Mouse (Mus musculus) heart, adult 2 months (tissue): ENCODE measurements around the gene Irs3. TPM values are rescaled to one million over a fixed set of nuclear protein-coding genes. Genes with fewer than 3 reads are reported as not detected.

ENCODE experiments used
- DNase-seq, 2 experiments: peaks; one replicate each; pipeline ENCODE4 v3.0.0; 2021
- H3K27ac ChIP-seq: fragments of 200-600 bp; 2 replicates; pipeline ENCODE4 v1.8.1; 2022
- H3K27me3 ChIP-seq: fragments of 200-500 bp; 2 replicates; pipeline ENCODE4 v1.6.1; 2012; ENCODE audit warnings: mild to moderate bottlenecking, low read length, inconsistent platforms, mixed read lengths; ENCODE audit not compliant: control insufficient read depth, insufficient read depth
- H3K36me3 ChIP-seq: fragments of 200-500 bp; 2 replicates; pipeline ENCODE4 v1.6.1; 2012; ENCODE audit warnings: low read length, inconsistent platforms; ENCODE audit not compliant: control insufficient read depth, insufficient read depth
- H3K4me1 ChIP-seq: fragments of 200-500 bp; 2 replicates; pipeline ENCODE4 v1.6.1; 2011; ENCODE audit warnings: low read length; ENCODE audit not compliant: control insufficient read depth, insufficient read depth
- H3K4me3 ChIP-seq: fragments of 200-600 bp; 2 replicates; pipeline ENCODE4 v1.8.1; 2022
- H3K79me2 ChIP-seq: fragments of 200-500 bp; replicated peaks from 2 replicates; pipeline ENCODE4 v1.6.1; 2012; ENCODE audit warnings: mild to moderate bottlenecking, inconsistent platforms, low read length, moderate library complexity, mixed read lengths; ENCODE audit not compliant: control insufficient read depth, insufficient read depth
- H3K9ac ChIP-seq: fragments of 200-500 bp; 2 replicates; pipeline ENCODE4 v1.6.1; 2012; ENCODE audit warnings: low read depth, mild to moderate bottlenecking, control low read depth, inconsistent platforms, low read length, mixed read lengths
- CTCF ChIP-seq: fragments of 200-600 bp; IDR thresholded peaks from 2 replicates; pipeline ENCODE4 v1.8.1; 2022; ENCODE audit warnings: antibody characterized with exemption, mild to moderate bottlenecking, moderate library complexity
- EP300 ChIP-seq: fragments of 200-500 bp; IDR thresholded peaks from 2 replicates; pipeline ENCODE4 v1.6.1; 2011; ENCODE audit warnings: low read depth, low read length, control low read depth; ENCODE audit not compliant: insufficient read depth
- POLR2A ChIP-seq: fragments of 200-500 bp; IDR thresholded peaks from 2 replicates; pipeline ENCODE4 v1.6.1; 2011; ENCODE audit warnings: mild to moderate bottlenecking, low read depth, low read length, control low read depth; ENCODE audit not compliant: insufficient read depth
- WGBS: fragments of 180-500 bp; shearing (Covaris S2); methylation state at CpG from one replicate; pipeline ENCODE4 v1.1.7; 2018; 5-methylcytosine and 5-hydroxymethylcytosine counted together
- intact Hi-C: fragments of 180-260 bp; cut with DNase I; formaldehyde crosslinking; loops from one replicate; pipeline ENCODE4 v1.15.1; 2025
- polyA plus RNA-seq: library from polyadenylated mRNA; depleted of rRNA; stranded (reverse); fragments of >200 nt; gene quantifications from 2 replicates; pipeline ENCODE4 v1.2.3, GENCODE M21; 2012
- total RNA-seq, 2 experiments: library from RNA; stranded (reverse); gene quantifications; 2 replicates each; pipeline ENCODE4 v1.2.3; 2021

The Irs3 gene
- total and polyA plus RNA-seq, 3 experiments, result 0.34 to 2.2 (median 0.73) TPM

DNA sequence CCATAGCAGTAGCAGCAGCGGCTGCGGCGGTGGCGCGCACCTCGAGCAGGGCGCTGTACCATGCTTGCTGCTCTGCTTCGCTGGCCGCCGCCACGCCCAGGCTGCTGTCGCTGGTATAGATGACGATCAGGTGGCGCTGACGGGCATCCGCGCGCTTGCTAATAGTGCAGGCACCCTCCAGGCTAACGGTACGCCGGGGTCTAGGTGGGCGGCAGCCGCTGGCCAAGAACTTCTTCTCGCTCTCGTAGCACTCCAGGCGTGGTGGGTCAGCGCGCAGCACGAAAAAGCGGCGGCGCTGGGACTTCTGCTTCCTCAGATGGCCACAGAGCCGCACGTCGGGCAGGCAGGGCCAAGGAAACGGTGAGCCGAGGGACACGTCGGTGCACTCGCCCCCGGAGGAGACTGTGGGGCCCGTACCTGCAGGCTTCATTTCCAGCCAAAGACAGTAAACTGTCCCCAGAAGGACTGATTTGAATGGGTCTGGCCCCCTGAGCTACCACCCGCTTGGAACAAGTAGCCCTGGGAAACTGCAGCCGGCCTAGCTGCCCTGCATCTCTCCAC, 343 bp downstream of the Irs3 start:
- Histone ChIP-seq H3K79me2 (no peaks in the 10 kb centered on the region), H3K4me1 (no peaks in the 10 kb centered on the region), H3K4me3 (peak overlapping the region; percentile 42), H3K9ac (peak overlapping the region; percentile 49), H3K27ac (peak overlapping the region; percentile 54), H3K36me3 (no peaks in the 10 kb centered on the region), H3K27me3 (no peaks in the 10 kb centered on the region)
- intact Hi-C loops, result no loop called here
- WGBS, result 8% methylated on average over 44 of the region's 44 CpGs
- TF ChIP-seq CTCF, result no peak
- no peak for TF ChIP-seq POLR2A
- no peak for TF ChIP-seq EP300
- DNase-seq, result peak in 1 of 2 experiments; percentile 48

DNA sequence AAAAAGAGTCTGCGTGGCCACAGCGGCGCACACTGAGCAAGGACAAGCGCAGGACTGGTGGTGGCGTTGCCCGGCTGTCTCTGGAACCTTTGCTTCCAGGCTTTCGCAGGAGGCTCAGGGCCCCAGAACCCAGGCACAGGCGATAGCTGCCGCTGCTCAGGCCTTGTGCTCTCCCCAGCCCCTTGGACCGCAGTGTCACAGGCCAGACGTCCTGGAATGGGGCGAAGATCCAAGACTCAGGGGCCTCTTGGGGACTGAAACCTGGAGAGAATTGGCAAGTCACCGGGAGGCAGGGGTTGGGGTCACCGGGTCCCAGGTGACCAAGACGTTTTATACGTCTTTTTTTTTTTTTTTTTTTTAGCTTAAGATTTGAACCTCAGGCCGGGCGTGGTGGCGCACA, 1.0 kb downstream of the Irs3 start:
- no peak for DNase-seq
- H3K79me2 ChIP-seq, result no peaks in the 10 kb centered on the region
- WGBS, result 57% methylated on average over 19 of the region's 19 CpGs
- no peaks in the 10 kb centered on the region for H3K27me3 ChIP-seq
- H3K4me3 ChIP-seq, result no peak overlapping the region
- no peaks in the 10 kb centered on the region for H3K36me3 ChIP-seq
- intact Hi-C loops, result no loop called here
- TF ChIP-seq EP300 (no peak), POLR2A (no peak), CTCF (no peak)
- no peak overlapping the region for H3K9ac ChIP-seq
- H3K27ac ChIP-seq, result no peak overlapping the region
- H3K4me1 ChIP-seq, result no peaks in the 10 kb centered on the region

- Histone ChIP-seq H3K27me3 (no peaks in the 10 kb centered on the region), H3K27ac (no peak overlapping the region), H3K4me1 (no peaks in the 10 kb centered on the region), H3K9ac (no peak overlapping the region), H3K79me2 (no peaks in the 10 kb centered on the region), H3K36me3 (no peaks in the 10 kb centered on the region), H3K4me3 (no peak overlapping the region)
- intact Hi-C loops, result no loop called here
- TF ChIP-seq POLR2A (no peak), CTCF (no peak), EP300 (no peak)
- peak in 1 of 2 experiments; percentile 20 for DNase-seq
- WGBS, result 44% methylated on average over 4 of the region's 4 CpGs
Measured at GRCm38 (mm10) chr5:137642886-137643285, 2.6 kb downstream of the Irs3 start.

DNA sequence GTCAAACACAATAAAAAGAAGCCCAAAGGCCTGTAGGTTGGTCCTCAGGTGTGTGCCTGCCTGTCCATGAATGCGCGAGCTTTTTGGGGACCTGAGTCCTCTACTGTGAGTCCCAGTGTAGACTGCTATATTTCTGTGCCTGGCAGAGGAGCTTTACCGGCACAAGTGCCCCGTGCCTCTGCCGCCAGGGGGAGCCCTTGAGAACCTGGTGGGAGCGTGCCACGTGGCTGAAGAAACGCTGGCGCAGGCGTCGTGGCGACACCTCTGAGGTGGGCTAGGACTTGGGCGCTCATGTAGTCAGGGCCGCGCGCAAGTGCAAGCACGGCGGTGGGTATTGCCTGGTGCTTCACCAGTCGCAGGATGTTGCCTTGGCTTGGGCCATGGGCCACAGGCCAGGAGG, 4.5 kb downstream of the Irs3 start, which contains the start of gene Sap25:
TSS of gene Sap25 (plus strand) at position 281 of the 400 bp plus-strand sequence.
- no peaks in the 10 kb centered on the region for H3K27me3 ChIP-seq
- DNase-seq, result peak in 1 of 2 experiments; percentile 50
- H3K4me1 ChIP-seq, result no peaks in the 10 kb centered on the region
- intact Hi-C loops, result no loop called here
- no peaks in the 10 kb centered on the region for H3K36me3 ChIP-seq
- TF ChIP-seq POLR2A (no peak), CTCF (peak; percentile 62), EP300 (no peak)
- H3K4me3 ChIP-seq, result no peak within 1 kb of the TSS
- WGBS, result 83% methylated on average over 19 of the region's 19 CpGs
- H3K79me2 ChIP-seq, result no peaks in the 10 kb centered on the region
- H3K27ac ChIP-seq, result no peak within 1 kb of the TSS
- H3K9ac ChIP-seq, result no peak within 1 kb of the TSS

DNA sequence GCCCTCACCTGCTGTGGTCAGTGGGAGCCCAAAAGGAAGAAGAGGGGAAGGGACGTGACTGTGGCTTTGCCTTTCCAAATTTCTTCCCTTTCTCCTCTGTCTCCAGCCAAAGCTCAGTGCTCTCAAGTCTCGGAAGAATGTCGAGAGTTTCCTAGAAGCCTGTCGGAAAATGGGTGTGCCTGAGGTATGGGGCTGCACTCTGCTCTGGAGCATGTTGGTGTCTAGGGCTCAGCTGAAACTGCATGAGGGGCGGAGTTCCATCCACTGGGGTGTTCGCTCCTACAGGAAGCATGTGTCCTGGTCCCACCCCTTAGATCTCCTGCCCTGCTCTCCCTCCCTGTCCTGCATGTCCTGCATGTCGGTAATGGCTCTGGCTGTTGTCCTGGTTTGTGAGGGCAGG, 6.0 kb downstream of the Irs3 start:
- DNase-seq, result peak in 1 of 2 experiments; percentile 19
- Histone ChIP-seq H3K36me3 (no peaks in the 10 kb centered on the region), H3K27ac (no peak overlapping the region), H3K79me2 (no peaks in the 10 kb centered on the region), H3K4me3 (no peak overlapping the region), H3K4me1 (no peaks in the 10 kb centered on the region), H3K27me3 (no peaks in the 10 kb centered on the region), H3K9ac (no peak overlapping the region)
- 64% methylated on average over 7 of the region's 7 CpGs for WGBS
- intact Hi-C loops, result no loop called here
- no peak for TF ChIP-seq POLR2A
- TF ChIP-seq CTCF, result no peak
- no peak for TF ChIP-seq EP300

- peaks cover 10% of the 10 kb centered on the region for H3K4me1 ChIP-seq
- H3K27ac ChIP-seq, result no peak overlapping the region
- H3K4me3 ChIP-seq, result no peak overlapping the region
- intact Hi-C loops, result no loop called here
- no peak for TF ChIP-seq POLR2A
- TF ChIP-seq EP300, result no peak
- TF ChIP-seq CTCF, result no peak
- WGBS, result 63% methylated on average over 12 of the region's 12 CpGs
- H3K27me3 ChIP-seq, result no peaks in the 10 kb centered on the region
- H3K9ac ChIP-seq, result no peak overlapping the region
- no peaks in the 10 kb centered on the region for H3K36me3 ChIP-seq
- H3K79me2 ChIP-seq, result no peaks in the 10 kb centered on the region; the same call in none of the 2 replicates
- DNase-seq, result no peak
Measured at GRCm38 (mm10) chr5:137633397-137634084, 12.0 kb downstream of the Irs3 start.
